Mouse (Mus musculus) testis, postnatal 14 days (tissue): ENCODE measurements around the gene Ralgapa2.

Experiments
- DNase-seq: peaks from one replicate; pipeline ENCODE4 v3.0.0; 2021; ENCODE audit warnings: low spot score

Gene Ralgapa2

GRCm38 (mm10) chr2:146221076-146221928 lies 290.8 kb downstream of the Ralgapa2 start, which contains the start of gene Insm1:
Gene Insm1 (plus strand): TSS chr2:146221921.
- peak; percentile 42 for DNase-seq

DNA sequence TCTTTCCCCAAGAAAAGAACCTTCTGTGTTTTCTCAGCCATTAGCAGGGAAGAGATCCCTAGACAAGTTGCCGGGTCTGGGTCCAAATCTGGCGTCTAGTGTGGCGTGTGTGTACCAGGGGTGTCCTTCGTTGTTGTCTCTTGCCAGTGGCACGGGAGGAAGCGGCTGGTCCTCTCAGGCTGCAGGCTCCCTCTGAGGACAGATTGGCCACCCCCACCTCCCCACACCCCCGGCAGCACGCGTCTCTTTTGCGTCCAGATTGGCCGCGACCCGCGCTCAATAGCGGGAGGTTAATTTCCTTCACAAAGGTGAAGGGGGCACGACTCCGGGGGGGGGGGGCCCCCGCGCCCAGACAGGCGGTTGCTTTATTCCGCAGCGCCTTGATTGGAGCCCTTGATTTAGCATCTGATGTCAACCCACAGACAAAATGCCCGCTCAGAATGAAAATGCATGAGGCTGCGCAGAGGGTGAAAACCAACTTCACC lies 291.5 kb downstream of the Ralgapa2 start:
- DNase-seq, result peak; percentile 9

GRCm38 (mm10) chr2:146219791-146220190 lies 292.4 kb downstream of the Ralgapa2 start:
- DNase-seq, result no peak

DNA sequence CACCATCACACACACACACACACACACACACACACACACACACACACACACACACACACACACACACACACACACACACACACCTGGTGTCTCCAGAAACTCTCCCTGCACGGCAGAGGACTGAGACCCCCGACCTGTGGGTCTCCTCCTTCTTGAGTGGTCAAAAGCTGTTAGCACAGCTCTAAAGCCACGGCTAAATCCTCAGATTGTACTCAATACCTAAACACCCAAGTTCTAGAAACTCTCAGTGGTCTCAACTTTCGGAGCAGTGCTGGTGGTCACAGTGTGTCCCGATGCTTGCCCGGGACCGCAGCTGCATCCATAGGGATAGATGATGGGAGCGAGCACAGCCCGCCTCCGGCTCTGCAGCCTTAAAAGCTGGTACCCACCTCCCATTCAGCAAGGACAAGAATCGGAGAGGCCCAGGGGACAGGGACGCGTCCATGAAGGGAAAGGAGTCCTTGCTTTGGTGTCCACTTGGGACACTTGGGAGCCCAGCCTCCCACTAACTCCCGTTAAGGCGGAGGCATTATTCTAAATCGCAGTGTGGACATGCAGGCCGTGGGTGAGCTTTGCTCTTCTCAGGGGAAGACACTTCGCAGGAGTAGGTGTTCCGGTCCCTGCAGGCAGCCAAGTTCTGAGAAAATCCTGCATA lies 293.1 kb downstream of the Ralgapa2 start:
- no peak for DNase-seq

DNA sequence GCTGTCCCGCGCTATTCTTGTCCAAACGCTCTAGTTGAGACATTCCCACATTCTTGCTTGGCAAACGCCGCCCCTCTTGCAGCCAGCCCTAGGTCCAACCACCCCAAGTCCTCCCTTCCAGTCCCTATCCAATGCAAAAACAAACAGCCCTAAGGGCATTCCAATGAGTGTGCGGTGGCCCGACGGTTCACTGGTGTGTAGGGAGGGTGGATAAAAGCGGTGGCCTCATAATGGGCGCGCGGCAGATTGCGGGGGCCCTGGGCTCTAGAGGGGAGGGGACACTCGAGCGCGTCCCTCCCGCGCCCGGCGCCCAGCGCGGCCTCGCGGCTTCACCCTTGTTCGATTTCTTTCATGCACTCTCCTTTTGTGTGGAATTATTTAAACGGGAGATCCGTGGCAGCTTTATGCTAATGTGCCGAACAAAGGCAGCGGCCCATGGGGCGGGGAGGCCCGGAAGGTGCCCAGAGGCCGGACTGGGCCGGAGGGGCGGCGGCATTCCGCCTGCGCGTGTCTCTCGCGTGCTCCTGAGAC lies 293.9 kb downstream of the Ralgapa2 start:
- DNase-seq, result no peak

DNA sequence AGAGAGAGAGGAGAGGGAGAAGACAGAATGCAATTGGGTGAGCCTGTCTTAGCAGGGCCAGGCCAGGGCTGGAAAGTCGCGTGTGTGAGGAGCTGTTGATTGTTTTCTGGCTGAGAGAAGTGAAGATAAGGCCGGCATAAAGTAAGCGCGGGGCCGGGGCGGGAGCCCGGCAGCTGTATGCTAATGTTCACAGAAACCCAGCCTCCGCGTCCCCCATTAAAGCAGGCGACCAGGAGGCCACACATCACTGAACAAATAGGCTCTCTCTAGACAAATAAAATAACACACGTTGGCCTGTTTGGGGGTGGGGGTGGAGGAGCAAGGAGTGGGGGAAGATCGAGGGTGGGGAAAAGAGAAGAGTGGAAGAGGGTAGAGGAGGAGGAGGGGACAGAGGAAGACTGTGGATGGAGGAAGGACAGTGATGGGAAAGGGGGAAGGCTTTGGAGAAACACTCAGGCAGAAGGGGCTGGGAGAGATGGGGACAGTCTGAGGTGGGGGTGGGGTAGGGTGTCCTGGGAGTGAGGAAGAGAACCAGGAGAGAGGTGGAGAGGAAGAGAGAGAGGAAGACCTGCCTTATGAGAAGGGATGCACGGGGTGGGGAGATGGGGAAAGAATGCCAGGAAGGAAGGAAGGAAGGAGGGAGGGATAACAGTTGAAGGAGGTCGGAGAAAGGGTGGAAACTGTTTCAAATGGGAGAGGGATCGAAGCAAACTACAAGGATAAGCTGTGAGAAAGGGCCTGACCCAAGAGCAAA lies 294.7 kb downstream of the Ralgapa2 start:
- no peak for DNase-seq

- DNase-seq, result no peak
These were observed 295.8 kb downstream of the Ralgapa2 start for GRCm38 (mm10) chr2:146216111-146217064.

DNA sequence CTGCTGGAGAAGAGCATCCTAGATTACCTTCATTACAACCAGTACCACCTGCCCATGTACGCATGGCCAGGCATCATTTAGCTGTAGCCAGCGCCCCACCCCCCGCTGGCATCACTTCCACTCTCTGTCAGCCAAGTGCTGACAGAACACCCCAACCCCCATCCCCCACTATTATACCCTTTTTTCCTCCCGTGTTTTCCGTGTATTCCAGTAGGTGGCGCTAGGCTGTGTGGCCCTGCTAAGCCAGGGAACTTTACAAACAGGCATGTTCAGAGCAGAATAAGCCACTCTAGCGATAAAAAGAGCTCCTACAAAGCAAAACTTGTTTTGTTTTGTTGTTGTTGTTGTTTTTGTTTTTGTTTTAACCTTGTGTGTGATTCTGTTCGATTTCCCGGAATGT lies 297.4 kb downstream of the Ralgapa2 start:
- peak; percentile 9 for DNase-seq

DNA sequence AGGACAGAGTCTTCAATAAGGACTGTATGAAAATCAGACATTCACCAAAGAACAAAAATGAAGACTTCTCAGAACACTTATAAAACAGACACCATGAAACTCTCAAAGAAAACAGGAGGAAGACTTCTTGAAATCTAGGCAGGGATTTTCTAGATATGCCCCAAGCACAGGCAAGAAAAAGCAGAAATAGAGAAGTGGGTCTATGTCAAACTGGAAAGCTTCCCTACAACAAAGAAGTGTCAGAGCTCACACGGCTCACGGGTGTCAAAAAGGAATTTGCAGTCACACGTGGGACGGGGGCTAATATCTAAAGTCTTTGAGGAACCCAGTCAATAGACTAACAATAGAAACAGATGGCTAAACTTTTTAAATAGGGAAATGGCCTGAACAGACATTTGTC lies 301.2 kb downstream of the Ralgapa2 start:
- DNase-seq, result no peak

DNA sequence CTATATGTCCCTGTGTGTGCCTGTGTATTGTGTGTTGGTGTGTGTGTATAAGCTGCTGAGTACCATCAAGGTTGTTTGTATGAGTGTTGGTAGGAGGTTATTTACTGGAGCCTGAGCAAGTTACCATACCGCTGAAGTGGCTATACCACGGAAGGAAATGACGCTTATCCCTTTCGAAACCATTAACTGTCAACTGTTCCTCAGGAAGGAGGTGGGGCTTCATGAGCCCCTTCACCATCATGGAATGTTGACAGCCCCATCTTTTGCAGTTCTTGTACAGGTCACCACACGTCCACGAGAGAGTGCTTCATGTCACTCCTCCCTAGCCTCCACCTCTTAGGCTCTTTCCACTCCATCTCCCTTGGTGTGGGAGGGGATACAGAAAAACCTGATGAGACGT lies 314.2 kb downstream of the Ralgapa2 start:
- DNase-seq, result no peak

GRCm38 (mm10) chr2:146196126-146196525 lies 316.0 kb downstream of the Ralgapa2 start:
- no peak for DNase-seq
